Mouse (Mus musculus) small intestine, adult 2 months (tissue): ENCODE results near the gene Rara.

Experiments
- CTCF ChIP-seq: fragments of 200-500 bp; IDR thresholded peaks from 2 replicates; pipeline ENCODE4 v1.5.1; 2012; ENCODE audit warnings: low read depth, mild to moderate bottlenecking, control low read depth, inconsistent platforms, low read length, moderate library complexity, mixed read lengths; ENCODE audit not compliant: insufficient replicate concordance, insufficient read length; ENCODE audit errors: extremely low read depth
- POLR2A ChIP-seq: fragments of 200-500 bp; IDR thresholded peaks from 2 replicates; pipeline ENCODE4 v1.6.1; 2012; ENCODE audit warnings: low read depth, mild to moderate bottlenecking, control low read depth, inconsistent platforms, low read length, moderate library complexity

GRCm38 (mm10) chr11:98930127-98930601 lies 2.5 kb downstream of the Rara start:
- TF ChIP-seq CTCF (no peak), POLR2A (no peak)
